Mouse (Mus musculus) liver, embryonic 12.5 days (tissue): ENCODE data around the gene Pheta1. TPM values are rescaled to one million over a fixed set of nuclear protein-coding genes. Genes with fewer than 3 reads are reported as not detected.

ENCODE experiments used
- ATAC-seq: fragments of 200-750 bp; cut with Nextera tagmentation; 2 replicates; pipeline ENCODE4 v1.8.0; 2017; ENCODE audit warnings: moderate number of reproducible peaks, mild to moderate bottlenecking, moderate library complexity
- H3K27ac ChIP-seq: fragments of 300-500 bp; sonication (generic); 2 replicates; pipeline ENCODE4 v1.5.1; 2016; ENCODE audit warnings: mild to moderate bottlenecking
- H3K27me3 ChIP-seq: fragments of 300-500 bp; sonication (generic); replicated peaks from 2 replicates; pipeline ENCODE4 v1.6.1; 2016; ENCODE audit warnings: mild to moderate bottlenecking, moderate library complexity
- H3K36me3 ChIP-seq: fragments of 300-500 bp; sonication (generic); 2 replicates; pipeline ENCODE4 v1.6.1; 2016; ENCODE audit warnings: mild to moderate bottlenecking, moderate library complexity
- H3K4me1 ChIP-seq: fragments of 300-500 bp; sonication (generic); 2 replicates; pipeline ENCODE4 v1.6.1; 2016
- H3K4me2 ChIP-seq: fragments of 300-500 bp; sonication (generic); 2 replicates; pipeline ENCODE4 v1.6.1; 2016; ENCODE audit warnings: mild to moderate bottlenecking, moderate library complexity
- H3K4me3 ChIP-seq: fragments of 300-500 bp; sonication (generic); 2 replicates; pipeline ENCODE4 v1.5.1; 2016; ENCODE audit warnings: mild to moderate bottlenecking, moderate library complexity
- H3K9ac ChIP-seq: fragments of 300-500 bp; sonication (generic); 2 replicates; pipeline ENCODE4 v1.6.1; 2016; ENCODE audit warnings: mild to moderate bottlenecking, moderate library complexity
- H3K9me3 ChIP-seq: fragments of 300-500 bp; sonication (generic); replicated peaks from 2 replicates; pipeline ENCODE4 v1.6.1; 2016; ENCODE audit warnings: mild to moderate bottlenecking, moderate library complexity
- WGBS: fragments of 180-500 bp; shearing (Covaris S2); methylation state at CpG from one replicate; pipeline ENCODE4 v1.1.7; 2016; ENCODE audit not compliant: insufficient replicate concordance; 5-methylcytosine and 5-hydroxymethylcytosine counted together
- polyA plus RNA-seq: library from polyadenylated mRNA; unstranded; fragments of >200 nt; fragmentation: Nextera tagmentation; extraction: Ambion mirVana; gene quantifications from 2 replicates; pipeline ENCODE4 v1.2.1, GENCODE M21; 2016

The Pheta1 gene
- polyA plus RNA-seq, 1 experiment from 2014 or later: 6.6 TPM

GRCm38 (mm10) chr5:121817551-121817950, 31.2 kb upstream of the Pheta1 start:
- ATAC-seq: no peak
- peaks cover 21% of the 10 kb centered on the region; the same call in 1 of the 2 replicates for H3K4me1 ChIP-seq
- no peak overlapping the region for H3K9ac ChIP-seq
- peaks cover 97% of the 10 kb centered on the region for H3K36me3 ChIP-seq
- no peaks in the 10 kb centered on the region for H3K27me3 ChIP-seq
- H3K27ac ChIP-seq: no peak overlapping the region
- H3K9me3 ChIP-seq: no peaks in the 10 kb centered on the region
- H3K4me3 ChIP-seq: no peak overlapping the region
- WGBS: 78% methylated on average over 9 of the region's 9 CpGs
- no peak overlapping the region for H3K4me2 ChIP-seq

DNA sequence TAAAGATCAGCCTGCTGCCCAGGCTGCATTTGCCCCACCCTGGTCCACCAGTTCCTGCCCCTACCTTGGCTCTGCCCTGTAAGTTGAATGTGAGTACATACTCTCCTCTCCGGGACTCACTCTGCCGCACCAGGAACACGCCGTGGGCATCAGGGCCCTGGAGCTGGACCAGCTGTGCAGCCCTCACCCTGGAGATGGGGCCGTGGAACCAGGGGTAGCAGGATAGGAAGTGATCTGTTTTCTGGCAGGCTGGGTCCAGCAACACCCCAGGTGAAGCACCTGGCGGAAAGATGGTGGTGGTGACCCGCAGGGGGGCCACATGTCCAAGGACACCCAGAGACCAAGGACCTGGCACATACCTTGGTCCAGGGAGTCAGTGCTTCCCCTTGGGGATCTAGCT, 30.4 kb upstream of the Pheta1 start:
- no peaks in the 10 kb centered on the region for H3K27me3 ChIP-seq
- no peak for ATAC-seq
- no peaks in the 10 kb centered on the region for H3K9me3 ChIP-seq
- H3K9ac ChIP-seq: no peak overlapping the region
- 90% methylated on average over 7 of the region's 7 CpGs for WGBS
- peaks cover 24% of the 10 kb centered on the region for H3K4me1 ChIP-seq
- H3K27ac ChIP-seq: no peak overlapping the region
- peaks cover 97% of the 10 kb centered on the region for H3K36me3 ChIP-seq
- no peak overlapping the region for H3K4me2 ChIP-seq
- H3K4me3 ChIP-seq: no peak overlapping the region

DNA sequence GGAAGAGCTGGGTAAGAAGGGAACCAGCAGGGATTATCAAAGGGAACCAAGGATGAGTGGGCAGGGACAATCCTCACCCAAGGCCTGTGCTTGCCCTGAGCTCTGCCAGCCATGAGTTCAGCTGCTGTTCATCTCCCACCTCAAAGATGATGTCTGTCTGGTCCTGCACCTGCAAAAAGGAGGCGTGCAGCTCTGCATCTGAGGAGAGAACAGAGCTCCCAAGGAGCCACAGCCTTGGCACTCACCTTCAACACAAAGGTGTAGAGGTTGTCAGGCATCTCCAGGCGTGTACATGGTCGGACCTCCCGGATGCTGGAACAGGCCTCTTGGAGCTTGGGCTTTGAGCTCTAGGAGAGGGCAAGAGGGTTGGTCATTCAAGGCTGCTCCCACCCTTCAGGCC, 29.9 kb upstream of the Pheta1 start:
- Histone ChIP-seq H3K27ac (no peak overlapping the region), H3K27me3 (no peaks in the 10 kb centered on the region), H3K4me1 (peaks cover 29% of the 10 kb centered on the region), H3K4me2 (no peak overlapping the region), H3K9ac (no peak overlapping the region), H3K9me3 (no peaks in the 10 kb centered on the region), H3K36me3 (peaks cover 97% of the 10 kb centered on the region), H3K4me3 (no peak overlapping the region)
- WGBS: 81% methylated on average over 4 of the region's 4 CpGs
- no peak for ATAC-seq

GRCm38 (mm10) chr5:121819559-121819958, 29.2 kb upstream of the Pheta1 start:
- Histone ChIP-seq H3K4me2 (no peak overlapping the region), H3K9ac (no peak overlapping the region), H3K27ac (peak overlapping the region; percentile 21; the same call in 1 of the 2 replicates), H3K36me3 (peaks cover 97% of the 10 kb centered on the region), H3K9me3 (no peaks in the 10 kb centered on the region), H3K27me3 (no peaks in the 10 kb centered on the region), H3K4me3 (no peak overlapping the region), H3K4me1 (peaks cover 36% of the 10 kb centered on the region)
- 45% methylated on average over 5 of the region's 5 CpGs for WGBS
- ATAC-seq: no peak

GRCm38 (mm10) chr5:121820161-121820560, 28.6 kb upstream of the Pheta1 start:
- no peak overlapping the region for H3K9ac ChIP-seq
- ATAC-seq: no peak
- no peak overlapping the region for H3K27ac ChIP-seq
- no peaks in the 10 kb centered on the region for H3K9me3 ChIP-seq
- H3K4me3 ChIP-seq: no peak overlapping the region
- no peak overlapping the region for H3K4me2 ChIP-seq
- H3K27me3 ChIP-seq: no peaks in the 10 kb centered on the region
- peaks cover 42% of the 10 kb centered on the region for H3K4me1 ChIP-seq
- H3K36me3 ChIP-seq: peaks cover 98% of the 10 kb centered on the region
- WGBS: 54% methylated on average over 2 of the region's 2 CpGs

- WGBS: 53% methylated on average over 3 of the region's 3 CpGs
- no peak for ATAC-seq
- no peaks in the 10 kb centered on the region for H3K9me3 ChIP-seq
- no peak overlapping the region for H3K4me3 ChIP-seq
- no peaks in the 10 kb centered on the region for H3K27me3 ChIP-seq
- H3K27ac ChIP-seq: no peak overlapping the region
- no peak overlapping the region for H3K9ac ChIP-seq
- H3K4me2 ChIP-seq: no peak overlapping the region
- H3K36me3 ChIP-seq: peaks cover 98% of the 10 kb centered on the region
- peaks cover 44% of the 10 kb centered on the region for H3K4me1 ChIP-seq
Measured at GRCm38 (mm10) chr5:121820657-121821056, 28.1 kb upstream of the Pheta1 start.

- Histone ChIP-seq H3K9ac (no peak overlapping the region), H3K9me3 (no peaks in the 10 kb centered on the region), H3K27ac (no peak overlapping the region), H3K4me1 (peaks cover 44% of the 10 kb centered on the region), H3K4me3 (no peak overlapping the region), H3K4me2 (no peak overlapping the region), H3K27me3 (no peaks in the 10 kb centered on the region), H3K36me3 (peaks cover 98% of the 10 kb centered on the region)
- ATAC-seq: no peak
- 78% methylated on average over 5 of the region's 5 CpGs for WGBS
Measured at GRCm38 (mm10) chr5:121821116-121821515, 27.7 kb upstream of the Pheta1 start.

GRCm38 (mm10) chr5:121821552-121821951, 27.2 kb upstream of the Pheta1 start:
- Histone ChIP-seq H3K36me3 (peaks cover 98% of the 10 kb centered on the region), H3K9ac (no peak overlapping the region), H3K4me3 (no peak overlapping the region), H3K27ac (no peak overlapping the region), H3K27me3 (no peaks in the 10 kb centered on the region), H3K4me2 (no peak overlapping the region), H3K9me3 (no peaks in the 10 kb centered on the region), H3K4me1 (peaks cover 44% of the 10 kb centered on the region)
- no peak for ATAC-seq
- WGBS: 78% methylated on average over 5 of the region's 5 CpGs

DNA sequence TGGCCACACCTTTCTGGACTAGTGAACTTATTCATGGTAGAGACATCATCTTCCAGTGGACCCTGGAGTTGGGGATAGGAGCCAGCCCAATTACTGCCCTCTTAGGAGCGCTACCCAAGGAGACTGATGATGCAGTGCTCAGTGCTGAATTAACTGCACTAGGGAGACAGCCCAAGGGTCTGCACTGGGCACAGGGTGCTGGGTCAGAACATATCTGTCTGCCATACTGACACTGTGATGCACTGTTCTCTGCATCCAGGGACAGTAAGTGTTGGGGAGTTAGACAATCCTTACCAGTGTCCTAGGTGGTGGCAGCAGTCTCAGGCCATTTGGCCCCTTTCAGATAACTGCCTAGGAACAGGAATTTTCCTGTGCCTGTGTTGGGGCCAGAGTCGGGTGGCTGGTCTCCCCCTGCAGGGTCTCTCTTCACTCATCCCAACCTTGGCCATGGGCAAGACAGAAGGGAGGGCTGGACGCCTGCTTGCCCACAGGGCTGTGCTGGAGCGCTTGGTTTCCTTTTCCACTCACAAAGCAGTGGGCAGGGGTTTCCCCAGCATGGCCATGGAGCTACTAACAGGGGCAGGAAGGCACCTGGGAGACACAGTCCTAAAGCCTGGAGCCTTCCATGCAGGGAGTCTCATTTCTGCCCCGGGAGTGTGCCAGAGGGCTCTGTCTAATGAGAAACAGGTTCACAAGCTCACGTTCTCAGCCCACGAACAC, 25.8 kb upstream of the Pheta1 start:
- Histone ChIP-seq H3K4me3 (no peak overlapping the region), H3K4me2 (no peak overlapping the region), H3K27ac (no peak overlapping the region), H3K27me3 (no peaks in the 10 kb centered on the region), H3K9ac (no peak overlapping the region), H3K9me3 (no peaks in the 10 kb centered on the region), H3K4me1 (peaks cover 44% of the 10 kb centered on the region), H3K36me3 (peaks cover 98% of the 10 kb centered on the region)
- 78% methylated on average over 7 of the region's 7 CpGs for WGBS
- no peak for ATAC-seq

GRCm38 (mm10) chr5:121823668-121824067, 25.1 kb upstream of the Pheta1 start:
- WGBS: 87% methylated on average over 1 of the region's 1 CpGs
- H3K27ac ChIP-seq: no peak overlapping the region
- no peak overlapping the region for H3K4me3 ChIP-seq
- H3K9ac ChIP-seq: no peak overlapping the region
- peaks cover 50% of the 10 kb centered on the region for H3K4me1 ChIP-seq
- H3K4me2 ChIP-seq: no peak overlapping the region
- H3K27me3 ChIP-seq: no peaks in the 10 kb centered on the region
- H3K9me3 ChIP-seq: peaks cover 3% of the 10 kb centered on the region
- no peak for ATAC-seq
- H3K36me3 ChIP-seq: peaks cover 98% of the 10 kb centered on the region

DNA sequence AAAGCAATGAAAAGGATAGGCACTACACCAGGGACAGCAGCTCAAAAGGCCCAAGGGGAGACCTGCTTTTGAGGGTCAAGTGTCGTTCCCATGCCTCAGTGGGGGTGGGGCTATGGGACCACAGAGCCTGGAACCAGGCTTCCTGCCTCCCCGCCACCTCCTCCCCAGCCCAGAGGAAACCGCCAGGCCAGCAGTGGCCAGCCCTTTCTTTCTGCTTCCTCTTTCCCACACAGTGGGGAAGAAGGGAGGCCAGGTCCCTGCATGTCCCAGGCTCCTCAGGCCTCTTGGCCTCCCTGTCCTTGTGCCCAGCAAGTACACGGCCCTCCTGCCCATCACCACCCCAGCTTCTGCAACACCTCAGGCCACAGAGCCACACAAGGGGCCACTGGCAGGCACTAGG, 24.7 kb upstream of the Pheta1 start:
- H3K9me3 ChIP-seq: peaks cover 6% of the 10 kb centered on the region
- WGBS: 47% methylated on average over 4 of the region's 4 CpGs
- no peak overlapping the region for H3K4me2 ChIP-seq
- H3K27me3 ChIP-seq: no peaks in the 10 kb centered on the region
- peak overlapping the region; percentile 38 for H3K27ac ChIP-seq
- no peak overlapping the region for H3K9ac ChIP-seq
- ATAC-seq: peak; percentile 27
- H3K4me1 ChIP-seq: peaks cover 50% of the 10 kb centered on the region
- no peak overlapping the region for H3K4me3 ChIP-seq
- peaks cover 98% of the 10 kb centered on the region for H3K36me3 ChIP-seq

DNA sequence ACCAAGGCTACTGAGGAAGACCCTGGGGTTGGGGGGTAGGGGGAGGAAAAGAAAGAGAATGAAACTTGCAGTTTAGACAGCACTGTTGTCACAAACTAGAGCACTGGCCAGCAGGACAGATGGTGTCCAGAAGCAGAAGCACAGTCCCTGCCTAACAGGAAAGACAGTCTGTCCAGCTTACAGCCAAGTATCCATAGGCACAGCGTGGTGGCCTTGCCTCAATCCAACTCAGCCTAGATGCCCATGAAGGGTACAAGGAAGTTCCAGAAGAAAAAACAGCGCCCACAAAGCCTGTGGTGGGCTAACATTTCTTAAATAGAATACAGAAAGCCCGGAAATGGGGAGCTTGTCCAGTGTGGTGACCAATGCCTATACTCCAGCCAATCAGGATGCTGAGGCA, 23.2 kb upstream of the Pheta1 start:
- no peaks in the 10 kb centered on the region for H3K27me3 ChIP-seq
- peaks cover 93% of the 10 kb centered on the region for H3K36me3 ChIP-seq
- ATAC-seq: no peak
- no peak overlapping the region for H3K27ac ChIP-seq
- H3K4me1 ChIP-seq: peaks cover 42% of the 10 kb centered on the region
- H3K9me3 ChIP-seq: peaks cover 6% of the 10 kb centered on the region
- WGBS: 75% methylated on average over 3 of the region's 3 CpGs
- no peak overlapping the region for H3K4me2 ChIP-seq
- no peak overlapping the region for H3K9ac ChIP-seq
- H3K4me3 ChIP-seq: no peak overlapping the region

- H3K9me3 ChIP-seq: peaks cover 6% of the 10 kb centered on the region
- H3K9ac ChIP-seq: no peak overlapping the region
- H3K27me3 ChIP-seq: no peaks in the 10 kb centered on the region
- 83% methylated on average over 4 of the region's 4 CpGs for WGBS
- H3K4me1 ChIP-seq: peaks cover 57% of the 10 kb centered on the region
- no peak overlapping the region for H3K4me3 ChIP-seq
- peaks cover 91% of the 10 kb centered on the region for H3K36me3 ChIP-seq
- no peak overlapping the region for H3K4me2 ChIP-seq
- ATAC-seq: no peak
- no peak overlapping the region for H3K27ac ChIP-seq
Measured at GRCm38 (mm10) chr5:121827876-121828275, 20.9 kb upstream of the Pheta1 start.
